35 mouse cellular contexts compared by ENCODE assay signal in the genomic region with DNA sequence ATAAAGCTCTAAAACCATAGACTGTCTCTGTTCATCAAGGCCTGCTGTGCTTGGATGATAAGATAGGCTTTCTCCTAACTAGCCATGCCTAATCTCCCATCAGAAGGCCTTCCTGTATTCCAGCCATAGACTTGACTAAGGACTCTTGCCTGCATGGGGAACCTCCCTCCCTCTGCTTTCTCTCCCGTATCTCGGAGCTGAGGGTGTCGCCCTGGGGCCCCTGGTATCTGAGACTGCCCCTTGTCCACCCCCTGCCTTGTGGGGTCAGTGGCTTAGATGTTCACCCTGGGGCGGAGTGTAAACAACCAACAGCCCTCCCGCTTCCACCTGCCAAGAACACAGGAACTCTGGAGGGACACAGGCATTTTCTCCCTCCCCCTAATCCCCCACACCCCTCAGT. TPM values are rescaled to one million over a fixed set of nuclear protein-coding genes. Genes with fewer than 3 reads are reported as not detected.
DNase-seq lines count a peak whose midpoint lies in the region; ATAC-seq and TF ChIP-seq lines count a peak whose summit lies in the region.
"Had no signal": no experiment of that assay in that cellular context is flagged by ENCODE, and none has a peak within 500 bp of the region (broad histone marks: within the 10 kb centered on the region; RNA-seq: fewer than 3 reads in every experiment).

No protein-coding gene starts in this region.

- no peak overlapping the region for H3K4me2 ChIP-seq in embryonic facial prominence, embryonic 11.5 days (ENCODE audit: low read depth, low read length)
- H3K4me2 ChIP-seq in heart, embryonic 12.5 days: no peak overlapping the region
- no peak overlapping the region for H3K4me2 ChIP-seq in liver, embryonic 12.5 days
- H3K4me2 ChIP-seq in liver, postnatal 0 days (ENCODE audit: low read depth, low read length): no peak overlapping the region
- H3K4me2 ChIP-seq: embryonic facial prominence, embryonic 13.5 days; forebrain, embryonic 13.5 days; hindbrain, embryonic 12.5 days; hindbrain, embryonic 15.5 days; intestine, embryonic 15.5 days had no signal

- no peaks in the 10 kb centered on the region for H3K9me3 ChIP-seq in embryonic facial prominence, embryonic 11.5 days (replicated peaks; ENCODE audit: control insufficient read depth, low read length)
- H3K9me3 ChIP-seq in embryonic facial prominence, embryonic 10.5 days: no peaks in the 10 kb centered on the region
- no peaks in the 10 kb centered on the region for H3K9me3 ChIP-seq in heart, embryonic 12.5 days (replicated peaks)
- H3K9me3 ChIP-seq in liver, embryonic 12.5 days (replicated peaks): no peaks in the 10 kb centered on the region
- H3K9me3 ChIP-seq in liver, postnatal 0 days (ENCODE audit: low read length): no peaks in the 10 kb centered on the region
- H3K9me3 ChIP-seq: embryonic facial prominence, embryonic 13.5 days; forebrain, embryonic 13.5 days; hindbrain, embryonic 12.5 days; hindbrain, embryonic 15.5 days; intestine, embryonic 15.5 days had no signal

- H3K27me3 ChIP-seq in embryonic facial prominence, embryonic 11.5 days (ENCODE audit: control insufficient read depth, insufficient read depth, low read length): no peaks in the 10 kb centered on the region
- H3K27me3 ChIP-seq in embryonic facial prominence, embryonic 10.5 days (replicated peaks; ENCODE audit: low read depth, poor library complexity, severe bottlenecking): no peaks in the 10 kb centered on the region
- no peaks in the 10 kb centered on the region for H3K27me3 ChIP-seq in heart, embryonic 12.5 days (replicated peaks)
- no peaks in the 10 kb centered on the region for H3K27me3 ChIP-seq in liver, embryonic 12.5 days (replicated peaks)
- H3K27me3 ChIP-seq in liver, postnatal 0 days (ENCODE audit: insufficient read depth, low read length): no peaks in the 10 kb centered on the region
- H3K27me3 ChIP-seq: embryonic facial prominence, embryonic 13.5 days; forebrain, embryonic 13.5 days; hindbrain, embryonic 12.5 days; hindbrain, embryonic 15.5 days; intestine, embryonic 15.5 days; Patski had no signal

- H3K4me3 ChIP-seq in embryonic facial prominence, embryonic 11.5 days (ENCODE audit: low read depth, low read length): no peak overlapping the region
- no peak overlapping the region for H3K4me3 ChIP-seq in embryonic facial prominence, embryonic 10.5 days
- H3K4me3 ChIP-seq in heart, embryonic 12.5 days: no peak overlapping the region
- H3K4me3 ChIP-seq in liver, embryonic 12.5 days: no peak overlapping the region
- H3K4me3 ChIP-seq in liver, postnatal 0 days (ENCODE audit: low read depth, low read length): no peak overlapping the region
- H3K4me3 ChIP-seq: embryonic facial prominence, embryonic 13.5 days; erythroblast, embryonic 14.5 days; forebrain, embryonic 13.5 days; hindbrain, embryonic 12.5 days; hindbrain, embryonic 15.5 days; intestine, embryonic 15.5 days had no signal

- no peak for TF ChIP-seq EP300 in liver, postnatal 0 days (IDR thresholded peaks at IDR 0.05; ENCODE audit: low read depth)

- H3K36me3 ChIP-seq in embryonic facial prominence, embryonic 11.5 days (replicated peaks; ENCODE audit: control insufficient read depth, insufficient read depth, low read depth, low read length): no peaks in the 10 kb centered on the region
- H3K36me3 ChIP-seq in embryonic facial prominence, embryonic 10.5 days (replicated peaks): no peaks in the 10 kb centered on the region
- no peaks in the 10 kb centered on the region for H3K36me3 ChIP-seq in heart, embryonic 12.5 days
- no peaks in the 10 kb centered on the region for H3K36me3 ChIP-seq in liver, embryonic 12.5 days
- H3K36me3 ChIP-seq in liver, postnatal 0 days (replicated peaks; ENCODE audit: insufficient read depth, low read length): no peaks in the 10 kb centered on the region
- H3K36me3 ChIP-seq: embryonic facial prominence, embryonic 13.5 days; G1E; hindbrain, embryonic 12.5 days; hindbrain, embryonic 15.5 days; intestine, embryonic 15.5 days had no signal

- ATAC-seq in embryonic facial prominence, embryonic 11.5 days (replicated peaks; ENCODE audit: insufficient number of reproducible peaks, low FRiP score, low TSS enrichment, low read depth): 0 out of 2 replicates have a peak, but pooled peaks have one; percentile 56
- ATAC-seq in heart, embryonic 12.5 days (ENCODE audit: insufficient number of reproducible peaks, low FRiP score): 0 out of 2 replicates have a peak, but pooled peaks have one; percentile 59
- ATAC-seq in liver, embryonic 12.5 days: peak; percentile 71
- ATAC-seq in liver, postnatal 0 days: no peak
- ATAC-seq: forebrain, embryonic 13.5 days; forebrain, embryonic 16.5 days; intestine, embryonic 15.5 days; Patski had no signal

- no peak overlapping the region for H3K9ac ChIP-seq in embryonic facial prominence, embryonic 11.5 days (replicated peaks; ENCODE audit: low read length)
- no peak overlapping the region for H3K9ac ChIP-seq in heart, embryonic 12.5 days
- no peak overlapping the region for H3K9ac ChIP-seq in liver, embryonic 12.5 days
- no peak overlapping the region for H3K9ac ChIP-seq in liver, postnatal 0 days (replicated peaks)
- H3K9ac ChIP-seq: embryonic facial prominence, embryonic 13.5 days; forebrain, embryonic 13.5 days; hindbrain, embryonic 12.5 days; hindbrain, embryonic 15.5 days; intestine, embryonic 15.5 days had no signal

- no peak for TF ChIP-seq CTCF in liver, postnatal 0 days (IDR thresholded peaks at IDR 0.05; ENCODE audit: low read depth)

- no peak for DNase-seq in embryonic facial prominence, embryonic 11.5 days (ENCODE audit: low spot score)
- no peak for DNase-seq in embryonic facial prominence, embryonic 10.5 days (ENCODE audit: low spot score)
- DNase-seq in heart, postnatal 36 days: no peak
- no peak for DNase-seq in liver, postnatal 0 days
- peak; percentile 29 for DNase-seq in yolk sac, embryonic 10.5 days (ENCODE audit: low spot score)
- DNase-seq: adrenal gland, postnatal 10 days; B cell, adult 2 months; cerebellum, adult 11 months; cerebellum, adult 2 months; cerebellum, adult 9-11 months; cerebellum, postnatal 25 days; embryo, embryonic 11 days; gastrocnemius, postnatal 10 days; gastrocnemius, postnatal 36 days; heart, postnatal 4 days; kidney, adult 11 months had no signal

- no peak overlapping the region for H3K27ac ChIP-seq in embryonic facial prominence, embryonic 11.5 days (replicated peaks; ENCODE audit: low read depth, low read length)
- H3K27ac ChIP-seq in embryonic facial prominence, embryonic 10.5 days (replicated peaks): no peak overlapping the region
- no peak overlapping the region for H3K27ac ChIP-seq in heart, embryonic 12.5 days (ENCODE audit: poor library complexity, severe bottlenecking)
- no peak overlapping the region for H3K27ac ChIP-seq in liver, embryonic 12.5 days
- H3K27ac ChIP-seq in liver, postnatal 0 days (ENCODE audit: low read depth): no peak overlapping the region
- H3K27ac ChIP-seq: embryonic facial prominence, embryonic 13.5 days; forebrain, embryonic 13.5 days; hindbrain, embryonic 12.5 days; hindbrain, embryonic 15.5 days; intestine, embryonic 15.5 days had no signal

- no peaks in the 10 kb centered on the region for H3K4me1 ChIP-seq in embryonic facial prominence, embryonic 11.5 days (ENCODE audit: control insufficient read depth, insufficient read depth, low read length)
- H3K4me1 ChIP-seq in embryonic facial prominence, embryonic 10.5 days: no peaks in the 10 kb centered on the region
- no peaks in the 10 kb centered on the region for H3K4me1 ChIP-seq in heart, embryonic 12.5 days (replicated peaks)
- no peaks in the 10 kb centered on the region for H3K4me1 ChIP-seq in liver, embryonic 12.5 days
- no peaks in the 10 kb centered on the region for H3K4me1 ChIP-seq in liver, postnatal 0 days (ENCODE audit: insufficient read depth)
- H3K4me1 ChIP-seq: embryonic facial prominence, embryonic 13.5 days; forebrain, embryonic 13.5 days; hindbrain, embryonic 12.5 days; hindbrain, embryonic 15.5 days; intestine, embryonic 15.5 days had no signal

- intact Hi-C loops in heart, postnatal 36 days (cut with DNase I): no loop called here

- 43% methylated on average over 5 of the region's 5 CpGs for WGBS in embryonic facial prominence, embryonic 11.5 days
- WGBS in embryonic facial prominence, embryonic 10.5 days: 43% methylated on average over 5 of the region's 5 CpGs
- WGBS in heart, embryonic 12.5 days: 51% methylated on average over 5 of the region's 5 CpGs
- 23% methylated on average over 5 of the region's 5 CpGs for WGBS in liver, embryonic 12.5 days (ENCODE audit: insufficient replicate concordance)
- 36% methylated on average over 5 of the region's 5 CpGs for WGBS in liver, postnatal 0 days (ENCODE audit: insufficient replicate concordance)

RNA-seq across cellular contexts. Expression of a gene that starts 5.0 kb away (rescaled TPM):
- 0.60 and 1.4 TPM in 2 replicates for polyA plus RNA-seq in embryonic facial prominence, embryonic 11.5 days (2014; fragmentation: Nextera tagmentation; extraction: Ambion mirVana)
- 0.73 and 1.00 TPM in 2 replicates for polyA plus RNA-seq in embryonic facial prominence, embryonic 10.5 days (2016; fragmentation: Nextera tagmentation; extraction: Ambion mirVana)
- polyA plus RNA-seq in heart, embryonic 12.5 days (2016; fragmentation: Nextera tagmentation; extraction: Ambion mirVana): 0.13 TPM in 1 of 2 replicates, not detected in the other
- not detected for total RNA-seq in heart, postnatal 36 days (2021)
- polyA plus RNA-seq in liver, embryonic 12.5 days (2016; fragmentation: Nextera tagmentation; extraction: Ambion mirVana): not detected in 2 replicates
- polyA plus RNA-seq in liver, postnatal 0 days (2015; fragmentation: Nextera tagmentation; extraction: Ambion mirVana): not detected in 2 replicates
- total RNA-seq: adrenal gland, adult 18-20 months; adrenal gland, postnatal 10 days; CH12.LX; common myeloid progenitor, adult 5-6 weeks; gastrocnemius, adult 18-20 months; gastrocnemius, postnatal 10 days; gastrocnemius, postnatal 36 days; granulocyte monocyte progenitor cell, adult 5-6 weeks; heart, adult 8-10 months; heart, postnatal 4 days had no signal
- polyA plus RNA-seq: cerebellum, adult 2 months; erythroblast, embryonic 14.5 days; forebrain, embryonic 13.5 days; forebrain, embryonic 16.5 days; G1E; heart, embryonic 14.5 days; heart, postnatal 0 days; intestine, embryonic 15.5 days; Patski had no signal
